27 mouse cellular contexts compared by ENCODE assay signal in genomic region chr3:75895075-75895474, GRCm38 (mm10).
"Had no signal": no experiment of that assay in that cellular context is flagged by ENCODE, and none has a peak within 500 bp of the region (broad histone marks: within the 10 kb centered on the region; RNA-seq: fewer than 3 reads in every experiment).

No protein-coding gene starts in this region.

- H3K27ac ChIP-seq: gastrocnemius, adult 2 months; heart, embryonic 10.5 days; hindbrain, embryonic 10.5 days; hindbrain, embryonic 13.5 days; hindbrain, embryonic 15.5 days; hindbrain, postnatal 0 days; kidney, embryonic 15.5 days; kidney, postnatal 0 days; limb, embryonic 13.5 days; limb, embryonic 15.5 days; liver, embryonic 12.5 days; liver, embryonic 14.5 days had no signal

- H3K4me3 ChIP-seq: gastrocnemius, adult 2 months; heart, embryonic 10.5 days; heart, embryonic 12.5 days; hindbrain, embryonic 10.5 days; hindbrain, embryonic 13.5 days; hindbrain, embryonic 15.5 days; kidney, embryonic 15.5 days; limb, embryonic 13.5 days; limb, embryonic 15.5 days; liver, embryonic 12.5 days had no signal

- H3K9me3 ChIP-seq: heart, embryonic 10.5 days; heart, embryonic 12.5 days; hindbrain, embryonic 10.5 days; hindbrain, embryonic 13.5 days; hindbrain, embryonic 15.5 days; kidney, embryonic 15.5 days; limb, embryonic 13.5 days; limb, embryonic 15.5 days; liver, embryonic 12.5 days had no signal

- H3K4me1 ChIP-seq: heart, embryonic 10.5 days; heart, embryonic 12.5 days; hindbrain, embryonic 10.5 days; hindbrain, embryonic 13.5 days; hindbrain, embryonic 15.5 days; kidney, embryonic 15.5 days; limb, embryonic 13.5 days; limb, embryonic 15.5 days; liver, embryonic 12.5 days had no signal

- ATAC-seq: hindbrain, postnatal 0 days; intestine, embryonic 16.5 days; liver, embryonic 12.5 days had no signal

- DNase-seq: gastrocnemius, adult 2 months; gastrocnemius, postnatal 10 days; gastrocnemius, postnatal 25 days; heart, adult 18-20 months; heart, postnatal 10 days; heart, postnatal 4 days; kidney, adult 11 months; kidney, adult 2 months; kidney, adult 9 months; kidney, postnatal 14 days; kidney, postnatal 36 days; layer of hippocampus, adult 9-11 months; layer of hippocampus, postnatal 36 days; left cerebral cortex, postnatal 4 days had no signal

- H3K9ac ChIP-seq: heart, embryonic 12.5 days; hindbrain, embryonic 13.5 days; hindbrain, embryonic 15.5 days; kidney, embryonic 15.5 days; limb, embryonic 13.5 days; limb, embryonic 15.5 days; liver, embryonic 12.5 days; liver, embryonic 14.5 days had no signal

- H3K4me2 ChIP-seq: heart, embryonic 12.5 days; hindbrain, embryonic 13.5 days; hindbrain, embryonic 15.5 days; kidney, embryonic 15.5 days; limb, embryonic 13.5 days; limb, embryonic 15.5 days; liver, embryonic 12.5 days had no signal

- H3K27me3 ChIP-seq: heart, embryonic 12.5 days; hindbrain, embryonic 13.5 days; hindbrain, embryonic 15.5 days; kidney, embryonic 15.5 days; limb, embryonic 13.5 days; limb, embryonic 15.5 days; liver, embryonic 12.5 days had no signal
